Mouse (Mus musculus) liver, embryonic 16.5 days (tissue): ENCODE results near the gene Nacc2. TPM values are rescaled to one million over a fixed set of nuclear protein-coding genes. Genes with fewer than 3 reads are reported as not detected.

Experiments used
- ATAC-seq: fragments of 200-750 bp; cut with Nextera tagmentation; 2 replicates; pipeline ENCODE4 v1.8.0; 2017; ENCODE audit warnings: low read depth, mild to moderate bottlenecking, moderate number of reproducible peaks, moderate library complexity
- H3K27ac ChIP-seq: fragments of 300-500 bp; sonication (generic); 2 replicates; pipeline ENCODE4 v1.5.1; 2014; ENCODE audit warnings: mild to moderate bottlenecking, low read length
- H3K27me3 ChIP-seq: fragments of 300-500 bp; sonication (generic); 2 replicates; pipeline ENCODE4 v1.6.1; 2014; ENCODE audit warnings: low read depth, low read length, mixed read lengths; ENCODE audit not compliant: control insufficient read depth, insufficient read depth
- H3K36me3 ChIP-seq: fragments of 300-500 bp; sonication (generic); 2 replicates; pipeline ENCODE4 v1.6.1; 2014; ENCODE audit warnings: mild to moderate bottlenecking; ENCODE audit not compliant: control insufficient read depth, insufficient read depth
- H3K4me1 ChIP-seq: fragments of 300-500 bp; sonication (generic); 2 replicates; pipeline ENCODE4 v1.6.1; 2014; ENCODE audit warnings: low read depth, low read length, mixed read lengths; ENCODE audit not compliant: control insufficient read depth
- H3K4me2 ChIP-seq: fragments of 300-500 bp; sonication (generic); 2 replicates; pipeline ENCODE4 v1.6.1; 2014; ENCODE audit warnings: low read depth, low read length, mixed read lengths
- H3K4me3 ChIP-seq: fragments of 300-500 bp; sonication (generic); 2 replicates; pipeline ENCODE4 v1.5.1; 2014; ENCODE audit warnings: low read depth, mild to moderate bottlenecking, low read length
- H3K9ac ChIP-seq: fragments of 300-500 bp; sonication (generic); 2 replicates; pipeline ENCODE4 v1.6.1; 2014; ENCODE audit warnings: low read depth, low read length
- H3K9me3 ChIP-seq: fragments of 300-500 bp; sonication (generic); replicated peaks from 2 replicates; pipeline ENCODE4 v1.6.1; 2016; ENCODE audit warnings: low read length; ENCODE audit not compliant: control insufficient read depth
- WGBS: fragments of 180-500 bp; shearing (Covaris S2); extraction: QIAGEN DNeasy Blood & Tissue Kit; methylation state at CpG from one replicate; pipeline ENCODE4 v1.1.7; 2014; ENCODE audit not compliant: insufficient replicate concordance; 5-methylcytosine and 5-hydroxymethylcytosine counted together
- polyA plus RNA-seq: library from polyadenylated mRNA; unstranded; fragments of >200 nt; fragmentation: Nextera tagmentation; extraction: Ambion mirVana; gene quantifications from 2 replicates; pipeline ENCODE4 v1.2.1, GENCODE M21; 2015

Gene Nacc2
- 3.9 and 6.4 TPM in 2 replicates for polyA plus RNA-seq

- Histone ChIP-seq H3K9ac (peak within 1 kb of the TSS; percentile 65), H3K4me1 (peaks cover 30% of the 10 kb centered on the region), H3K27me3 (peaks cover 38% of the 10 kb centered on the region), H3K36me3 (no peaks in the 10 kb centered on the region), H3K9me3 (no peaks in the 10 kb centered on the region), H3K4me3 (peak within 1 kb of the TSS; percentile 66), H3K27ac (peak within 1 kb of the TSS; percentile 63), H3K4me2 (peak within 1 kb of the TSS; percentile 79)
- 32% methylated on average over 9 of the region's 9 CpGs for WGBS
- ATAC-seq, result 0 out of 2 replicates have a peak, but pooled peaks have one; percentile 7
Measured at GRCm38 (mm10) chr2:26123079-26123648, at the start of gene Nacc2. Nacc2 (minus strand) TSS chr2:26123220.

- H3K4me3 ChIP-seq, result no peak overlapping the region
- H3K27ac ChIP-seq, result no peak overlapping the region
- no peak overlapping the region for H3K9ac ChIP-seq
- H3K36me3 ChIP-seq, result no peaks in the 10 kb centered on the region
- no peak overlapping the region for H3K4me2 ChIP-seq
- 58% methylated on average over 2 of the region's 2 CpGs for WGBS
- H3K4me1 ChIP-seq, result peaks cover 13% of the 10 kb centered on the region
- H3K9me3 ChIP-seq, result no peaks in the 10 kb centered on the region
- H3K27me3 ChIP-seq, result peaks cover 7% of the 10 kb centered on the region
- ATAC-seq, result no peak
Measured at GRCm38 (mm10) chr2:26172166-26172565, 49.1 kb upstream of the Nacc2 start.

GRCm38 (mm10) chr2:26170376-26170775 lies 47.4 kb upstream of the Nacc2 start:
- ATAC-seq, result no peak
- WGBS, result 35% methylated on average over 2 of the region's 2 CpGs
- Histone ChIP-seq H3K9me3 (no peaks in the 10 kb centered on the region), H3K27me3 (peaks cover 2% of the 10 kb centered on the region), H3K36me3 (no peaks in the 10 kb centered on the region), H3K9ac (no peak overlapping the region), H3K4me3 (no peak overlapping the region), H3K27ac (no peak overlapping the region), H3K4me1 (no peaks in the 10 kb centered on the region), H3K4me2 (no peak overlapping the region)

- Histone ChIP-seq H3K4me1 (no peaks in the 10 kb centered on the region), H3K9ac (no peak overlapping the region)
- WGBS, result 34% methylated on average over 11 of the region's 11 CpGs
Measured at GRCm38 (mm10) chr2:26168843-26169579, 46.0 kb upstream of the Nacc2 start.

GRCm38 (mm10) chr2:26166890-26167289 lies 43.9 kb upstream of the Nacc2 start:
- H3K9me3 ChIP-seq, result no peaks in the 10 kb centered on the region
- WGBS, result 59% methylated on average over 3 of the region's 3 CpGs

More at GRCm38 (mm10) chr2:26168843-26169579, 46.0 kb upstream of the Nacc2 start:
- Histone ChIP-seq H3K9me3 (no peaks in the 10 kb centered on the region), H3K36me3 (no peaks in the 10 kb centered on the region), H3K4me2 (no peak overlapping the region), H3K27ac (no peak overlapping the region), H3K27me3 (no peaks in the 10 kb centered on the region; the same call in 1 of the 2 replicates), H3K4me3 (no peak overlapping the region)
- no peak for ATAC-seq

GRCm38 (mm10) chr2:26158064-26158463 lies 35.0 kb upstream of the Nacc2 start:
- no peak overlapping the region for H3K27ac ChIP-seq
- no peaks in the 10 kb centered on the region for H3K36me3 ChIP-seq
- ATAC-seq, result no peak
- H3K27me3 ChIP-seq, result no peaks in the 10 kb centered on the region
- WGBS, result 82% methylated on average over 9 of the region's 9 CpGs
- H3K4me1 ChIP-seq, result peaks cover 20% of the 10 kb centered on the region
- H3K4me3 ChIP-seq, result no peak overlapping the region
- no peaks in the 10 kb centered on the region for H3K9me3 ChIP-seq
- no peak overlapping the region for H3K9ac ChIP-seq
- no peak overlapping the region for H3K4me2 ChIP-seq

More at GRCm38 (mm10) chr2:26166890-26167289, 43.9 kb upstream of the Nacc2 start:
- H3K27ac ChIP-seq, result no peak overlapping the region
- H3K9ac ChIP-seq, result no peak overlapping the region
- no peaks in the 10 kb centered on the region; the same call in 1 of the 2 replicates for H3K27me3 ChIP-seq
- ATAC-seq, result no peak
- no peak overlapping the region for H3K4me3 ChIP-seq
- no peaks in the 10 kb centered on the region for H3K4me1 ChIP-seq
- no peak overlapping the region for H3K4me2 ChIP-seq
- H3K36me3 ChIP-seq, result no peaks in the 10 kb centered on the region

GRCm38 (mm10) chr2:26156191-26156977 lies 33.4 kb upstream of the Nacc2 start:
- Histone ChIP-seq H3K9ac (no peak overlapping the region), H3K4me3 (no peak overlapping the region), H3K4me2 (no peak overlapping the region), H3K27me3 (no peaks in the 10 kb centered on the region), H3K36me3 (no peaks in the 10 kb centered on the region), H3K9me3 (no peaks in the 10 kb centered on the region), H3K4me1 (peaks cover 20% of the 10 kb centered on the region), H3K27ac (no peak overlapping the region)
- 69% methylated on average over 10 of the region's 10 CpGs for WGBS
- ATAC-seq, result no peak

- no peaks in the 10 kb centered on the region for H3K36me3 ChIP-seq
- H3K4me3 ChIP-seq, result no peak overlapping the region
- peaks cover 20% of the 10 kb centered on the region for H3K4me1 ChIP-seq
- no peak overlapping the region for H3K9ac ChIP-seq
- WGBS, result 49% methylated on average over 3 of the region's 3 CpGs
- H3K4me2 ChIP-seq, result no peak overlapping the region
- no peaks in the 10 kb centered on the region for H3K9me3 ChIP-seq
- no peak overlapping the region for H3K27ac ChIP-seq
- no peaks in the 10 kb centered on the region for H3K27me3 ChIP-seq
- no peak for ATAC-seq
Measured at GRCm38 (mm10) chr2:26155737-26156136, 32.7 kb upstream of the Nacc2 start.
